Mouse (Mus musculus): Measurements from ENCODE around the gene Cul9. TPM values are rescaled to one million over a fixed set of nuclear protein-coding genes. Genes with fewer than 3 reads are reported as not detected.
"Not testable (repeated sequence)": the region's sequence is repeated elsewhere in the genome, so short reads cannot be mapped to it uniquely, and the experiment has no call there.

The Cul9 gene
- total RNA-seq, 2 experiments from 2014 or later = 41.7 to 43.5 TPM

GRCm38 (mm10) chr17:46521174-46521573 is 25.0 kb downstream of the Cul9 start:
- DNase-seq (ENCODE audit: extremely low spot score in 1 of 2, low spot score in 2 of 2) = no peak
- intact Hi-C loops (cut with DNase I) = no loop called here

- no peak for DNase-seq (ENCODE audit: extremely low spot score in 1 of 2, low spot score in 2 of 2)
- intact Hi-C loops (cut with DNase I) = no loop called here
These were observed 25.7 kb downstream of the Cul9 start for GRCm38 (mm10) chr17:46520385-46520979.

GRCm38 (mm10) chr17:46519971-46520370 is 26.2 kb downstream of the Cul9 start:
- intact Hi-C loops (cut with DNase I) = no loop called here
- no peak for DNase-seq (ENCODE audit: extremely low spot score in 1 of 2, low spot score in 2 of 2)

- intact Hi-C loops (cut with DNase I) = no loop called here
These were observed 32.9 kb downstream of the Cul9 start for GRCm38 (mm10) chr17:46513329-46513728.

GRCm38 (mm10) chr17:46511059-46511710 is 35.0 kb downstream of the Cul9 start:
- intact Hi-C loops (cut with DNase I) = no loop called here
- DNase-seq (ENCODE audit: extremely low spot score in 1 of 2, low spot score in 2 of 2) = no peak

More at GRCm38 (mm10) chr17:46513329-46513728, 32.9 kb downstream of the Cul9 start:
- no peak for DNase-seq (ENCODE audit: extremely low spot score in 1 of 2, low spot score in 2 of 2)

- DNase-seq (ENCODE audit: extremely low spot score in 1 of 2, low spot score in 2 of 2) = no peak
- intact Hi-C loops (cut with DNase I) = no loop called here
These were observed 40.6 kb downstream of the Cul9 start for GRCm38 (mm10) chr17:46505617-46506016.

GRCm38 (mm10) chr17:46503847-46504638 is 42.1 kb downstream of the Cul9 start:
- DNase-seq (ENCODE audit: extremely low spot score in 1 of 2, low spot score in 2 of 2) = no peak
- intact Hi-C loops (cut with DNase I) = no loop called here

GRCm38 (mm10) chr17:46502775-46503174 is 43.4 kb downstream of the Cul9 start:
- intact Hi-C loops (cut with DNase I) = no loop called here
- no peak for DNase-seq (ENCODE audit: extremely low spot score in 1 of 2, low spot score in 2 of 2)

- intact Hi-C loops (cut with DNase I) = no loop called here
- DNase-seq (ENCODE audit: extremely low spot score in 1 of 2, low spot score in 2 of 2) = no peak
These were observed 48.2 kb downstream of the Cul9 start for GRCm38 (mm10) chr17:46497956-46498355.

GRCm38 (mm10) chr17:46496623-46497434 is 49.4 kb downstream of the Cul9 start, which contains the start of gene Dnph1:
Gene Dnph1 (plus strand): TSS chr17:46496711.
- intact Hi-C loops (cut with DNase I) = no loop called here
- peak; percentile 81 to 86 for DNase-seq (ENCODE audit: extremely low spot score in 1 of 2, low spot score in 2 of 2)

GRCm38 (mm10) chr17:46496081-46496480 is 50.1 kb downstream of the Cul9 start:
- intact Hi-C loops (cut with DNase I); DNase-seq (ENCODE audit: extremely low spot score in 1 of 2, low spot score in 2 of 2): not testable (repeated sequence)

GRCm38 (mm10) chr17:46495486-46495885 is 50.7 kb downstream of the Cul9 start:
- intact Hi-C loops (cut with DNase I) = no loop called here

GRCm38 (mm10) chr17:46487431-46487830 is 58.8 kb downstream of the Cul9 start, which contains the start of gene Ttbk1:
Gene Ttbk1 (minus strand): TSS chr17:46487675.
- peak in 1 of 2 experiments; percentile 79 for DNase-seq (ENCODE audit: extremely low spot score in 1 of 2, low spot score in 2 of 2)
- intact Hi-C loops (cut with DNase I) = no loop called here

More at GRCm38 (mm10) chr17:46495486-46495885, 50.7 kb downstream of the Cul9 start:
- no peak for DNase-seq (ENCODE audit: extremely low spot score in 1 of 2, low spot score in 2 of 2)

GRCm38 (mm10) chr17:46486995-46487394 is 59.2 kb downstream of the Cul9 start:
- intact Hi-C loops (cut with DNase I) = no loop called here
- DNase-seq (ENCODE audit: extremely low spot score in 1 of 2, low spot score in 2 of 2) = no peak

GRCm38 (mm10) chr17:46484461-46484875 is 61.7 kb downstream of the Cul9 start:
- intact Hi-C loops (cut with DNase I) = no loop called here
- no peak for DNase-seq (ENCODE audit: extremely low spot score in 1 of 2, low spot score in 2 of 2)

- intact Hi-C loops (cut with DNase I) = no loop called here
- DNase-seq (ENCODE audit: extremely low spot score in 1 of 2, low spot score in 2 of 2) = peak in 1 of 2 experiments; percentile 70
These were observed 62.2 kb downstream of the Cul9 start for GRCm38 (mm10) chr17:46484021-46484431.

GRCm38 (mm10) chr17:46483561-46484001 is 62.6 kb downstream of the Cul9 start:
- intact Hi-C loops (cut with DNase I) = no loop called here

GRCm38 (mm10) chr17:46477286-46477685 is 68.9 kb downstream of the Cul9 start:
- intact Hi-C loops (cut with DNase I) = no loop called here
- no peak for DNase-seq (ENCODE audit: extremely low spot score in 1 of 2, low spot score in 2 of 2)

More at GRCm38 (mm10) chr17:46483561-46484001, 62.6 kb downstream of the Cul9 start:
- peak; percentile 48 to 66 for DNase-seq (ENCODE audit: extremely low spot score in 1 of 2, low spot score in 2 of 2)

GRCm38 (mm10) chr17:46476601-46477000 is 69.6 kb downstream of the Cul9 start:
- no peak for DNase-seq (ENCODE audit: extremely low spot score in 1 of 2, low spot score in 2 of 2)
- intact Hi-C loops (cut with DNase I) = no loop called here
